Mouse (Mus musculus): Measurements from ENCODE around the gene Whrn. TPM values are rescaled to one million over a fixed set of nuclear protein-coding genes. Genes with fewer than 3 reads are reported as not detected.

Whrn gene
- total RNA-seq, 2 experiments from 2014 or later = 0.38 TPM; not detected in 1

- no peak for ATAC-seq (replicated peaks; ENCODE audit: low FRiP score, poor library complexity, severe bottlenecking)
Observed at GRCm38 (mm10) chr4:63397981-63398537, 97.7 kb downstream of the Whrn start.

- no peak for ATAC-seq (replicated peaks; ENCODE audit: low FRiP score, poor library complexity, severe bottlenecking)
Observed at GRCm38 (mm10) chr4:63391322-63391721, 104.5 kb downstream of the Whrn start.

- ATAC-seq (replicated peaks; ENCODE audit: low FRiP score, poor library complexity, severe bottlenecking) = 0 out of 2 replicates have a peak, but pooled peaks have one; percentile 24
Observed at GRCm38 (mm10) chr4:63389887-63390528, 105.8 kb downstream of the Whrn start.

- ATAC-seq (replicated peaks; ENCODE audit: low FRiP score, poor library complexity, severe bottlenecking) = no peak; the same call in 1 of the 2 replicates
Observed at GRCm38 (mm10) chr4:63389121-63389886, 106.5 kb downstream of the Whrn start.

- no peak for ATAC-seq (replicated peaks; ENCODE audit: low FRiP score, poor library complexity, severe bottlenecking)
Observed at GRCm38 (mm10) chr4:63388029-63388428, 107.8 kb downstream of the Whrn start.

GRCm38 (mm10) chr4:63385784-63386183 is 110.0 kb downstream of the Whrn start:
- ATAC-seq (replicated peaks; ENCODE audit: low FRiP score, poor library complexity, severe bottlenecking) = no peak

GRCm38 (mm10) chr4:63385253-63385652 is 110.5 kb downstream of the Whrn start:
- no peak for ATAC-seq (replicated peaks; ENCODE audit: low FRiP score, poor library complexity, severe bottlenecking)

- peak; percentile 74 for ATAC-seq (replicated peaks; ENCODE audit: low FRiP score, poor library complexity, severe bottlenecking)
Observed at GRCm38 (mm10) chr4:63384262-63384661, 111.5 kb downstream of the Whrn start.

GRCm38 (mm10) chr4:63383474-63383873 is 112.3 kb downstream of the Whrn start:
- peak; percentile 60 for ATAC-seq (replicated peaks; ENCODE audit: low FRiP score, poor library complexity, severe bottlenecking)

- ATAC-seq (replicated peaks; ENCODE audit: low FRiP score, poor library complexity, severe bottlenecking) = peak; percentile 69
Observed at GRCm38 (mm10) chr4:63382676-63383369, 113.0 kb downstream of the Whrn start.

GRCm38 (mm10) chr4:63377483-63377882 is 118.3 kb downstream of the Whrn start:
- no peak for ATAC-seq (replicated peaks; ENCODE audit: low FRiP score, poor library complexity, severe bottlenecking)

GRCm38 (mm10) chr4:63375367-63375766 is 120.4 kb downstream of the Whrn start:
- no peak for ATAC-seq (replicated peaks; ENCODE audit: low FRiP score, poor library complexity, severe bottlenecking)

- peak; percentile 88 for ATAC-seq (replicated peaks; ENCODE audit: low FRiP score, poor library complexity, severe bottlenecking)
Observed at GRCm38 (mm10) chr4:63374331-63374730, 121.5 kb downstream of the Whrn start.

- peak; percentile 58 for ATAC-seq (replicated peaks; ENCODE audit: low FRiP score, poor library complexity, severe bottlenecking)
Observed at GRCm38 (mm10) chr4:63373404-63373803, 122.4 kb downstream of the Whrn start.

- peak; percentile 36 for ATAC-seq (replicated peaks; ENCODE audit: low FRiP score, poor library complexity, severe bottlenecking)
Observed at GRCm38 (mm10) chr4:63371890-63372289, 123.9 kb downstream of the Whrn start.

GRCm38 (mm10) chr4:63370897-63371296 is 124.9 kb downstream of the Whrn start:
- no peak for ATAC-seq (replicated peaks; ENCODE audit: low FRiP score, poor library complexity, severe bottlenecking)

- ATAC-seq (replicated peaks; ENCODE audit: low FRiP score, poor library complexity, severe bottlenecking) = peak; percentile 67
Observed at GRCm38 (mm10) chr4:63368577-63368976, 127.2 kb downstream of the Whrn start.
